Mouse (Mus musculus) brain, embryonic 14.5 days (tissue): ENCODE measurements around the gene Cmtm7. TPM values are rescaled to one million over a fixed set of nuclear protein-coding genes. Genes with fewer than 3 reads are reported as not detected.
"Not testable (repeated sequence)": the region's sequence is repeated elsewhere in the genome, so short reads cannot be mapped to it uniquely, and the experiment has no call there.

Source experiments
- DNase-seq: peaks from one replicate; pipeline ENCODE4 v3.0.0-alpha.2; 2011; ENCODE audit warnings: low read depth
- CTCF ChIP-seq: fragments of 200-500 bp; IDR thresholded peaks from 2 replicates; pipeline ENCODE4 v1.5.1; 2012; ENCODE audit warnings: inconsistent platforms, mild to moderate bottlenecking, moderate library complexity, borderline replicate concordance; ENCODE audit not compliant: insufficient read depth, insufficient read length; ENCODE audit errors: extremely low read depth
- POLR2A ChIP-seq: fragments of 200-500 bp; IDR thresholded peaks from 2 replicates; pipeline ENCODE4 v1.6.1; 2012; ENCODE audit warnings: mild to moderate bottlenecking, inconsistent platforms, borderline replicate concordance; ENCODE audit not compliant: poor library complexity, insufficient read depth, insufficient read length, severe bottlenecking; ENCODE audit errors: extremely low read depth
- polyA plus RNA-seq: library from polyadenylated mRNA; depleted of rRNA; stranded (reverse); fragments of >200 nt; gene quantifications from 2 replicates; pipeline ENCODE4 v1.2.3, GENCODE M21; 2012; rRNA removed

The Cmtm7 gene
- polyA plus RNA-seq, 1 experiment, result 17.5 TPM

DNA sequence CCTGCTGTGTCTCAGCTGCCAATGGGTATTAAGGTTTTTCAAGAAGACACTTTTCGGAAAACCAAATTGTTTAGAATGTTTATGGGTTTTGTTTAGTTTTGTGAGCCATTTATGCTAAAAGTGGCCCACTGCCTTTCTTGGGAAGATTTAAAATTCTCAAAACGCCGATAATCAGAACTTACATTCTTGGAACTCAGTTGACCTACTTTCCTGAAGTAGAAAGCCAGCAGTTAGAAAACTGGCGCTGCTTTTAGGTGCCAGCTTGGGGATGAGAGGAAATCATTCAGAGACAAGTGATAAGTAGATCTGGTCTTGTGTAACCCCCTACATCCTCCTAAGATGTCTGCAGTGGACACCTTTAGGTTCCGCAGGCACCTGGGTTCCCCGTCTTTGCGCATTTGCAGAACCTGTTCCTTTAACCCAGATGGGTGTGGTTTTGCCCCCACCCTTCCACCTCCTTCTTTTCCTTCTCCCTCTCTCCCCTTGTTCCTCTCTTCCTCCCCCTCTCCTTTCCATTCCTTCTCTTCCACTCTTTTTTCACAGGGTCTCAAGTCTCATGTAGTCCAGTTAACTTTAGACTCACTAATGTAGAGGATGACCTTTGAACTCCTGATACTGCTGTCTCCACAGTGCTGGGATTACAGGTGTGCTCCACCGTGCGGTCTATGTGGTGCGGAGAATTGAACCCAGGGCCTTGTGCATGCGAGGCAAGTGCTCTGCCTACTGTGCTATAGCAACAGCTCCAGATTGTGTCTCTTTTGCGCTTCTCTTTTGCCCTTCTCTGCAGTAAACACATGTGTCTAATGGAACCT lies 49.6 kb downstream of the Cmtm7 start:
- no peak for TF ChIP-seq CTCF
- no peak for TF ChIP-seq POLR2A
- DNase-seq, result no peak

- no peak for TF ChIP-seq POLR2A
- TF ChIP-seq CTCF, result peak; percentile 35; the same call in 1 of the 2 replicates
These were observed 50.5 kb downstream of the Cmtm7 start, which contains the start of gene Cmtm6 for GRCm38 (mm10) chr9:114731011-114731755. TSS of gene Cmtm6 (plus strand) at chr9:114731116.

DNA sequence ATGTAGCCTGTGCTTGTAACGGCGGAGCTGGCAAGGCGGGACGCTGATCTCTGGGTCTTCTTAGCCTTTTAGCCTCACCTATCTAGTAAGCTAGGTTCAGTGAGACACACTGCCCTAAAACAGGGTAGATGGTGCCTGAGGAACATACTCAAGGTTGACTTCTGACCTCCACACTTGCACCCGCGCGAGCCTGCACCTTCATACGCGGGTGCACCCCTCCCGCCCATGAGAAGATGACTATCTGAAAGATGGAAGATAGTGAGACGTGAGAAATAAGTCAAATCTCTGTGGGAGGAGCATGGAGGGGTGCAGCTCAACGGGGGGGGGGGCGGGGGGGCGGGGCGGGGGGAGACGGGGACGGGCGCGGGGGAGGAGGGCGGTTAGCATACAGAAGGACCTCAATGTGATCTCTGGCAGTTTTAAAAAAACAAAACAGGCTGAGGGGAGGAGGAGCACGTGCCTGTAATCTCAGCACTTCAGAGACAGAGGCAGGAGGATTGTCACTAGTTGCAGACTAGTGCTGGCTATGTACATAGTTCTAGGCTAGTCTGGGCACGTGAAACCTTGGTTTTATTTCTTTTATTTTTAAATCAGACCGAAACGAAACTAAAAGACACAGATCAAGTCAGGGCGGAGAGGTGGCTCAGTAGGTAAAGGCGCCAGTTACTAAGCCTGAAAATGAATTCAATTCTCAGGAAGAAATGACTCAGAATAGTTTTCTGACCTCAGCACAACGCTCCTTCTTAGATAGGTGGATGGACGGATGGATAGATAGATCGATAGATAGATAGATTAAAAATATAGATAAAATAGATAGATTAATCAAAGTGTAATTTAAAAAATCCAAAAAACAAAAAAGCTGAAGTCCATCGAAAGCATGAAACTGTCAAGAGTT lies 51.5 kb downstream of the Cmtm7 start:
- no peak for DNase-seq
- TF ChIP-seq POLR2A (no peak), CTCF (no peak)

More at GRCm38 (mm10) chr9:114731011-114731755, 50.5 kb downstream of the Cmtm7 start, which contains the start of gene Cmtm6:
- peak; percentile 97 for DNase-seq

DNA sequence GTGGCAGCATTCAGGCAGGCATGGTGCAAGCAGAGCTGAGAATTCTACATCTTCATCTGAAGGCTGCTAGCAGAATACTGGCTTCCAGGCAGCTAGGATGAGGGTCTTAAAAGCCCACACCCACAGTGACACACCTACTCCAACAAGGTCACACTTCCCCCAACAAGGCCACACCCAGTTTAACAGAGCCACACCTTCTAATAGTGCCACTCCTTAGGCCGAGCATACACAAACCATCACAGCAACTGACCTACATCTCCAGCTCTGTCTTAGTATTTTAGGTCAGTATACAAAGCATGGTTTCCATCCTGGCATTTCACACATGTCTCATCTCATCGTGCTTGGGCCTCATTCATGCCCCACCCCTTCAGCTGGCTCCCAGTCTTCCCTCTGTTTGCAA lies 53.2 kb downstream of the Cmtm7 start:
- not testable (repeated sequence) for DNase-seq

DNA sequence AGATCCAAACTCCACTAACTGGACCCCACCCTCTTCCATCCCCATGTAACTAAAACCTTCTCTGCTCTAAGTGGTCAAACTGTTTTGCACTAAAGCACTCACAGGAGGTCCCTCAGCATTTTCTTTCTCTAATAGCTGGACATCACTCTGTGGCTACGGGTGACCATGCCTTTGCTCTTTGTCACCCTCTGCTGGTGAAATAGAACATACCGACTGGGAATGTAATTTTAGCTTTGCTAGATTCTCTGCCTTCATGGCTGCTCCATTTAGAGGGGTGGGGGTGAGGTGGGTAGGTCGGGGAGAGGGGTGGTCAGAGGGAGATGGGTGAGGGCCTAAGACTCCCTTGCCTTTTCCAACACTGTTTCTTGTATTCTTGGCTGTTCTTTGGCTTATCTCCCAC lies 54.3 kb downstream of the Cmtm7 start:
- no peak for TF ChIP-seq POLR2A
- TF ChIP-seq CTCF, result peak; percentile 73; the same call in 1 of the 2 replicates
- DNase-seq, result peak; percentile 65

DNA sequence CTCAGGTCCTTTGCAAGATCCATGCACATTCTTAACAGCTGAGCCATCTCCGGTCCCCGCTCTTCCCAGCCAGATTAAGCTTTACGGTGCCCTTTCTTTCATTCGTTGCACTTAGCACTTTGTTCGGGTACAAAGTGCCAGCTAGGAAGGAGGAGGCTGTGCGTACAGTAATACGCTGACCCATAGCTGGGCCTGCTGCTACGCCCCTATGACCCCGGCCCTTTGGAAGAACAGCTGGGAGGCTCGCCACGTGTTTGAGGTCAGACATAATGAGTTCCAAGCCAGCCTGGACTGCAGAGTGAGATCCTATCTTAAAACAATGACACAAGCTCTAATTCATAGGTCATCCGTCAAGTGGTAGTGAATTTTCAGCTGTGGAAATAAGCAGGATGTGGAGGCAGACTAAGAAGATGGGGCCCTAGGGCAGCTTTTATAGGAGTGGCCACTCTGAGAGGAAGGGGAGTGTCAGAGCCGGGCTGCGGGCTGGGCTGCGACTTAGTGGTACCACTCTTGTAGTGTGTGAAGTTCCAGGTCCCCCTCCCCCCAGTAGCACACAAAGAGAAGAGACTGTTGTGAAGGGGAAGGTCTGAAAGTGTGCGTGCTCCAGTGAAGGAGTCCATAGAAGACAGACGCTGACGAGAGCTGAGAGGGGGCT lies 64.9 kb downstream of the Cmtm7 start:
- DNase-seq, result no peak
- TF ChIP-seq CTCF (no peak), POLR2A (no peak)

- TF ChIP-seq CTCF (no peak), POLR2A (no peak)
- DNase-seq, result no peak
These were observed 68.2 kb downstream of the Cmtm7 start for GRCm38 (mm10) chr9:114713481-114713880.

- no peak for TF ChIP-seq POLR2A
- peak; percentile 40; the same call in 1 of the 2 replicates for TF ChIP-seq CTCF
- peak; percentile 58 for DNase-seq
These were observed 71.3 kb downstream of the Cmtm7 start for GRCm38 (mm10) chr9:114710345-114710744.

- no peak for TF ChIP-seq CTCF
These were observed 73.9 kb downstream of the Cmtm7 start for GRCm38 (mm10) chr9:114707805-114708204.

More at GRCm38 (mm10) chr9:114707805-114708204, 73.9 kb downstream of the Cmtm7 start:
- DNase-seq, result no peak

Other genes starting within 250 kb of the Cmtm7 start
- gene Trim71, start 217.5 kb downstream of the Cmtm7 start, polyA plus RNA-seq, result 0.13 and 0.31 TPM in 2 replicates
- 64.4 and 67.7 TPM in 2 replicates for gene Cnot10, start 141.7 kb downstream of the Cmtm7 start, polyA plus RNA-seq
- 61.5 and 87.4 TPM in 2 replicates for gene Dync1li1, start 93.1 kb downstream of the Cmtm7 start, polyA plus RNA-seq
- gene Cmtm6, start 50.7 kb downstream of the Cmtm7 start, polyA plus RNA-seq, result 14.0 and 14.2 TPM in 2 replicates
- 7.8 and 8.0 TPM in 2 replicates for gene Cmtm8, start 62.3 kb upstream of the Cmtm7 start, polyA plus RNA-seq
- 27.4 and 30.3 TPM in 2 replicates for gene Gpd1l, start 152.1 kb upstream of the Cmtm7 start, polyA plus RNA-seq
- gene Osbpl10, start 196.7 kb upstream of the Cmtm7 start, polyA plus RNA-seq, result 4.3 and 7.3 TPM in 2 replicates
- 36.9 and 37.5 TPM in 2 replicates for gene Rps27rt, start 200.9 kb upstream of the Cmtm7 start, polyA plus RNA-seq